Mouse (Mus musculus) MEL (cell line): Measurements from ENCODE around the gene Gramd4. TPM values are rescaled to one million over a fixed set of nuclear protein-coding genes. Genes with fewer than 3 reads are reported as not detected.

Source experiments
- DNase-seq: peaks from one replicate; pipeline ENCODE4 v3.0.0; 2011; ENCODE audit warnings: low read depth, low spot score
- H3K27ac ChIP-seq: 2 replicates; pipeline ENCODE4 v1.5.1; 2012; ENCODE audit warnings: low read depth, mild to moderate bottlenecking, control low read depth, low read length, moderate library complexity; ENCODE audit not compliant: control insufficient read depth
- H3K27me3 ChIP-seq, 2 experiments: fragments of 150-350 bp in 1 of 2; sonication (generic) in 1 of 2; 2 replicates each; pipeline ENCODE4 v1.6.1; 2012; ENCODE audit warnings: low read length in 2 of 2, mild to moderate bottlenecking in 2 of 2, improper control_type of control experiment in 1 of 2, moderate library complexity in 1 of 2; ENCODE audit not compliant: insufficient read depth in 2 of 2, control insufficient read depth in 1 of 2
- H3K36me3 ChIP-seq, 2 experiments: 2 replicates each; pipeline ENCODE4 v1.6.1; 2012 to 2014; ENCODE audit warnings: low read length in 2 of 2, improper control_type of control experiment in 1 of 2, inconsistent platforms in 1 of 2, mild to moderate bottlenecking in 1 of 2; ENCODE audit not compliant: insufficient read depth in 2 of 2, control insufficient read depth in 1 of 2
- H3K4me1 ChIP-seq, 2 experiments: fragments of 150-350 bp in 1 of 2; sonication (generic) in 1 of 2; 2 replicates each; pipeline ENCODE4 v1.6.1; 2012; ENCODE audit warnings: low read length in 2 of 2, improper control_type of control experiment in 1 of 2, mild to moderate bottlenecking in 1 of 2; ENCODE audit not compliant: insufficient read depth in 2 of 2, control insufficient read depth in 1 of 2
- H3K4me3 ChIP-seq, 2 experiments: fragments of 150-350 bp in 1 of 2; sonication (generic) in 1 of 2; 2 replicates each; pipeline ENCODE4 v1.5.1; 2012; ENCODE audit warnings: low read depth in 2 of 2, low read length in 2 of 2, mild to moderate bottlenecking in 2 of 2, moderate library complexity in 2 of 2, control low read depth in 1 of 2, improper control_type of control experiment in 1 of 2; ENCODE audit not compliant: control insufficient read depth in 1 of 2, insufficient read depth in 1 of 2
- H3K79me2 ChIP-seq: 2 replicates; pipeline ENCODE4 v1.6.1; 2012; ENCODE audit warnings: mild to moderate bottlenecking, low read length, moderate library complexity; ENCODE audit not compliant: control insufficient read depth, poor library complexity, insufficient read depth
- H3K9ac ChIP-seq: 2 replicates; pipeline ENCODE4 v1.6.1; 2012; ENCODE audit warnings: low read depth, mild to moderate bottlenecking, control low read depth, low read length, moderate library complexity; ENCODE audit not compliant: control insufficient read depth, poor library complexity, severe bottlenecking
- H3K9me3 ChIP-seq: fragments of 150-350 bp; sonication (generic); replicated peaks from 2 replicates; pipeline ENCODE4 v1.6.1; 2012; ENCODE audit warnings: mild to moderate bottlenecking, low read length, improper control_type of control experiment, moderate library complexity; ENCODE audit not compliant: insufficient read depth
- BHLHE40 ChIP-seq: IDR thresholded peaks from 2 replicates; pipeline ENCODE4 v1.6.1; 2012; ENCODE audit warnings: low read depth, mild to moderate bottlenecking, inconsistent platforms, low read length, improper control_type of control experiment, borderline replicate concordance
- E2F4 ChIP-seq: IDR thresholded peaks from 2 replicates; pipeline ENCODE4 v1.6.1; 2011; ENCODE audit warnings: low read depth, low read length, improper control_type of control experiment, borderline replicate concordance
- ELF1 ChIP-seq: IDR thresholded peaks from 2 replicates; pipeline ENCODE4 v1.6.1; 2014; ENCODE audit warnings: low read depth, mild to moderate bottlenecking, inconsistent platforms, low read length, improper control_type of control experiment, moderate library complexity
- EP300 ChIP-seq, 2 experiments: IDR thresholded peaks; 2 replicates each; pipeline ENCODE4 v1.6.1; 2011; ENCODE audit warnings: improper control_type of control experiment in 2 of 2, low read length in 2 of 2, low read depth in 1 of 2, mild to moderate bottlenecking in 1 of 2
- ETS1 ChIP-seq: IDR thresholded peaks from 2 replicates; pipeline ENCODE4 v1.6.1; 2012; ENCODE audit warnings: low read depth, mild to moderate bottlenecking, inconsistent platforms, low read length, improper control_type of control experiment, moderate library complexity
- GABPA ChIP-seq: IDR thresholded peaks from 2 replicates; pipeline ENCODE4 v1.6.1; 2012; ENCODE audit warnings: low read depth, mild to moderate bottlenecking, inconsistent platforms, low read length, improper control_type of control experiment, moderate library complexity
- GATA1 ChIP-seq: IDR thresholded peaks from 2 replicates; pipeline ENCODE4 v1.6.1; 2011; ENCODE audit warnings: low read depth, low read length, improper control_type of control experiment
- KAT2A ChIP-seq: conservative IDR thresholded peaks from 2 replicates; pipeline ENCODE4 v1.6.1; 2012; ENCODE audit warnings: low read depth, low read length, improper control_type of control experiment, inconsistent platforms
- MAX ChIP-seq: IDR thresholded peaks from 2 replicates; pipeline ENCODE4 v1.6.1; 2011; ENCODE audit warnings: low read length, improper control_type of control experiment
- MYC ChIP-seq: IDR thresholded peaks from 2 replicates; pipeline ENCODE4 v1.6.1; 2011; ENCODE audit warnings: low read depth, mild to moderate bottlenecking, low read length, improper control_type of control experiment, moderate library complexity
- NELFE ChIP-seq: IDR thresholded peaks from 2 replicates; pipeline ENCODE4 v1.6.1; 2011; ENCODE audit warnings: low read depth, low read length, improper control_type of control experiment
- NRF1 ChIP-seq: IDR thresholded peaks from 2 replicates; pipeline ENCODE4 v1.6.1; 2014; ENCODE audit warnings: low read depth, mild to moderate bottlenecking, inconsistent platforms, low read length, improper control_type of control experiment, moderate library complexity; ENCODE audit not compliant: poor library complexity, insufficient read depth, severe bottlenecking
- RCOR1 ChIP-seq: IDR thresholded peaks from 2 replicates; pipeline ENCODE4 v1.6.1; 2012; ENCODE audit warnings: low read depth, mild to moderate bottlenecking, inconsistent platforms, low read length, improper control_type of control experiment
- SIN3A ChIP-seq: IDR thresholded peaks from 2 replicates; pipeline ENCODE4 v1.6.1; 2012; ENCODE audit warnings: low read length, improper control_type of control experiment, inconsistent platforms
- TAL1 ChIP-seq: IDR thresholded peaks from 2 replicates; pipeline ENCODE4 v1.6.1; 2012; ENCODE audit warnings: mild to moderate bottlenecking, inconsistent platforms, low read length, moderate library complexity, mixed read lengths
- TBP ChIP-seq: IDR thresholded peaks from 2 replicates; pipeline ENCODE4 v1.8.0; 2011; ENCODE audit warnings: low read depth, low read length, improper control_type of control experiment
- TCF12 ChIP-seq: IDR thresholded peaks from 2 replicates; pipeline ENCODE4 v1.6.1; 2014; ENCODE audit warnings: low read depth, mild to moderate bottlenecking, inconsistent platforms, low read length, improper control_type of control experiment, moderate library complexity
- UBTF ChIP-seq: IDR thresholded peaks from 2 replicates; pipeline ENCODE4 v1.6.1; 2012; ENCODE audit warnings: low read depth, mild to moderate bottlenecking, inconsistent platforms, low read length, improper control_type of control experiment, moderate library complexity, borderline replicate concordance; ENCODE audit not compliant: insufficient read depth
- USF1 ChIP-seq: IDR thresholded peaks from 2 replicates; pipeline ENCODE4 v1.6.1; 2014; ENCODE audit warnings: low read depth, mild to moderate bottlenecking, inconsistent platforms, low read length, improper control_type of control experiment, moderate library complexity
- ZC3H11A ChIP-seq: IDR thresholded peaks from 2 replicates; pipeline ENCODE4 v1.6.1; 2012; ENCODE audit warnings: low read depth, mild to moderate bottlenecking, inconsistent platforms, low read length, improper control_type of control experiment
- ZKSCAN1 ChIP-seq: IDR thresholded peaks from 2 replicates; pipeline ENCODE4 v1.6.1; 2012; ENCODE audit warnings: low read depth, mild to moderate bottlenecking, inconsistent platforms, low read length, improper control_type of control experiment, moderate library complexity
- ZNF384 ChIP-seq: IDR thresholded peaks from 2 replicates; pipeline ENCODE4 v1.6.1; 2012; ENCODE audit warnings: low read depth, mild to moderate bottlenecking, inconsistent platforms, low read length, improper control_type of control experiment
- polyA plus RNA-seq, 2 experiments: library from polyadenylated mRNA; stranded (reverse) in 1 of 2; unstranded in 1 of 2; fragments of >175 nt in 1 of 2; fragments of >200 nt in 1 of 2; gene quantifications; 2 replicates each; pipeline versions ENCODE4 v1.2.1 to v1.2.4; 2012; ENCODE audit warnings: low replicate concordance in 2 of 2, low read depth in 1 of 2; ENCODE audit not compliant: insufficient read length in 2 of 2, insufficient read depth in 1 of 2, missing spikeins in 1 of 2
- total RNA-seq: library from RNA; depleted of rRNA; stranded (reverse); fragments of 300-350 nt; gene quantifications from 2 replicates; pipeline ENCODE4 v1.2.3, GENCODE M21; 2012

The Gramd4 gene
- total and polyA plus RNA-seq, 3 experiments = 35.2 to 43.1 (median 38.0) TPM

- TF ChIP-seq TCF12 = 0 out of 2 replicates have a peak, but pooled peaks have one; percentile 20
- no peak for TF ChIP-seq KAT2A
- TF ChIP-seq MYC = 0 out of 2 replicates have a peak, but pooled peaks have one; percentile 48
- TF ChIP-seq USF1 = 0 out of 2 replicates have a peak, but pooled peaks have one; percentile 19
- 0 out of 2 replicates have a peak, but pooled peaks have one; percentile 2 for TF ChIP-seq RCOR1
- H3K4me1 ChIP-seq = peaks cover 13 to 19% of the 10 kb centered on the region in 2 experiments
- H3K79me2 ChIP-seq = no peaks in the 10 kb centered on the region; the same call in 1 of the 2 replicates
- no peaks in the 10 kb centered on the region for H3K9me3 ChIP-seq
- H3K9ac ChIP-seq = 0 out of 2 replicates have a peak overlapping the region, but pooled peaks have one; percentile 0
- H3K27ac ChIP-seq = peak overlapping the region; percentile 18; the same call in 1 of the 2 replicates
- H3K36me3 ChIP-seq = peaks cover 0 to 16% of the 10 kb centered on the region in 2 experiments; a peak in 2 of 4 replicates
- no peak for DNase-seq
- no peaks in the 10 kb centered on the region for H3K27me3 ChIP-seq
- H3K4me3 ChIP-seq = peak overlapping the region; percentile 5 to 18; a peak in 2 of 4 replicates
These were observed 43.8 kb upstream of the Gramd4 start for GRCm38 (mm10) chr15:86013656-86014055.

- no peak overlapping the region for H3K9ac ChIP-seq
- peak; percentile 45 for DNase-seq
- H3K36me3 ChIP-seq = peaks cover 0 to 16% of the 10 kb centered on the region in 2 experiments; a peak in 2 of 4 replicates
- H3K27ac ChIP-seq = peak overlapping the region; percentile 27; the same call in 1 of the 2 replicates
- TF ChIP-seq TBP (no peak), GABPA (no peak), EP300 (IDR thresholded peaks at IDR 0.05; ENCODE audit: low read depth in 1 of 2, low read length in 2 of 2) (0 out of 4 replicates have a peak, but pooled peaks of 1 of the 2 experiments have one; percentile 9), MAX (no peak), ELF1 (no peak)
- H3K4me3 ChIP-seq = no peak overlapping the region
- H3K9me3 ChIP-seq = no peaks in the 10 kb centered on the region
- no peaks in the 10 kb centered on the region; the same call in 1 of the 2 replicates for H3K79me2 ChIP-seq
- H3K27me3 ChIP-seq = no peaks in the 10 kb centered on the region
- H3K4me1 ChIP-seq = peaks cover 13 to 19% of the 10 kb centered on the region in 2 experiments
These were observed 42.5 kb upstream of the Gramd4 start for GRCm38 (mm10) chr15:86015026-86015425.

DNA sequence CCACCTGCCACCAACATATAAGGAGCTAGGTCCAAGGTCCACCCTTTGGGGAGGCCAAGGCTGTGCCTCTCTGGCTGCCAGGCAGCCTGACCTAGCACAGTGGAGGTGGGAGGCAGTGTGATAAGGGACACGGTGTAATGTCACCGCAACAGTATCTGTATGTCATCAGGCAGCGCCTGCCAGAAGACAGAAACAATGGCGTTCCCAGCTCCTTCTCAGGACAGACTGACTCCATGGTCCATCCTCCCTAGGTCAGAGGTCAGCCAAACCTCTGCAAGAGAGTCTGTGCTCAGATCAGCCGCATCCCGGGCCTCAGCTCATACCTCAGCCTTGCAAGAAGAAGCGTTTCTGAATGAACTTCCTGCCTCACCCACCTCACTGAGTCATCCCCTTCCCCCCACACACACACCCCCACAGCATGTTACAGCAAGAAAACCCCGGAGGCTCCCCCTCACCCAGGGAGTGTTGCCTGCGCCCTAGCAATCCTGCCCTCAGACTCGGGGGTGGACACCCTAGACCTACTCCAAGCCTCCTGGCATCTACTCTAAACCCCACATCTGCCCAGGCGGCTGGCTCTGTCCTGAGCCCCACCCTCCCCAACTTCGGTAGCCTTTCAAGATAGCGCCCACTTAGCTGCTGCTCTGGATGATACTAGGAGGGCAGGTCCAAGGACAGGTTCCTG is 41.5 kb upstream of the Gramd4 start:
- peak; percentile 81 for DNase-seq
- Histone ChIP-seq H3K9me3 (no peaks in the 10 kb centered on the region), H3K4me3 (peak overlapping the region; percentile 54), H3K9ac (peak overlapping the region; percentile 59), H3K36me3 (peaks cover 0 to 17% of the 10 kb centered on the region in 2 experiments; a peak in 2 of 4 replicates), H3K27me3 (no peaks in the 10 kb centered on the region), H3K79me2 (no peaks in the 10 kb centered on the region; the same call in 1 of the 2 replicates), H3K27ac (peak overlapping the region; percentile 86), H3K4me1 (peaks cover 15 to 25% of the 10 kb centered on the region in 2 experiments)
- TF ChIP-seq ETS1 (peak; percentile 41), ELF1 (peak; percentile 19; the same call in 1 of the 2 replicates), E2F4 (no peak), GATA1 (peak; percentile 66), ZC3H11A (no peak), ZKSCAN1 (no peak), UBTF (no peak), MYC (no peak), TAL1 (peak; percentile 77), ZNF384 (no peak), NELFE (peak; percentile 37; the same call in 1 of the 2 replicates), BHLHE40 (no peak), NRF1 (no peak), SIN3A (peak; percentile 22; the same call in 1 of the 2 replicates), MAX (no peak), TCF12 (peak; percentile 49)
